Mouse (Mus musculus) G1E-ER4 (cell line): Measurements from ENCODE around the gene 1810030O07Rik. TPM values are rescaled to one million over a fixed set of nuclear protein-coding genes. Genes with fewer than 3 reads are reported as not detected.

Experiments
- GATA1 ChIP-seq: IDR thresholded peaks from one replicate; pipeline ENCODE4 v1.8.0; 2012; ENCODE audit warnings: low read length, inconsistent platforms
- polyA plus RNA-seq: library from polyadenylated mRNA; stranded (reverse); fragments of >175 nt; gene quantifications from 2 replicates; pipeline ENCODE4 v1.2.3, GENCODE M21; 2012

1810030O07Rik gene
- polyA plus RNA-seq: 3.9 and 4.5 TPM in 2 replicates

- TF ChIP-seq GATA1: no peak
Observed at GRCm38 (mm10) chrX:12673054-12673775, at the start of gene 1810030O07Rik. TSS of gene 1810030O07Rik (minus strand) at chrX:12673668.

- no peak for TF ChIP-seq GATA1
Observed at GRCm38 (mm10) chrX:12716036-12716435, 42.6 kb upstream of the 1810030O07Rik start.

- TF ChIP-seq GATA1: no peak
Observed at GRCm38 (mm10) chrX:12713796-12714195, 40.3 kb upstream of the 1810030O07Rik start.

- no peak for TF ChIP-seq GATA1
Observed at GRCm38 (mm10) chrX:12686910-12687309, 13.4 kb upstream of the 1810030O07Rik start.

GRCm38 (mm10) chrX:12686071-12686470 is 12.6 kb upstream of the 1810030O07Rik start:
- no peak for TF ChIP-seq GATA1

- TF ChIP-seq GATA1: no peak
Observed at GRCm38 (mm10) chrX:12677396-12677795, 3.9 kb upstream of the 1810030O07Rik start.

GRCm38 (mm10) chrX:12653879-12654278 is 19.6 kb downstream of the 1810030O07Rik start:
- no peak for TF ChIP-seq GATA1

- no peak for TF ChIP-seq GATA1
Observed at GRCm38 (mm10) chrX:12651906-12652305, 21.6 kb downstream of the 1810030O07Rik start.

GRCm38 (mm10) chrX:12645531-12646304 is 27.8 kb downstream of the 1810030O07Rik start:
- no peak for TF ChIP-seq GATA1

GRCm38 (mm10) chrX:12644976-12645375 is 28.5 kb downstream of the 1810030O07Rik start:
- no peak for TF ChIP-seq GATA1

GRCm38 (mm10) chrX:12625131-12625530 is 48.3 kb downstream of the 1810030O07Rik start:
- no peak for TF ChIP-seq GATA1

GRCm38 (mm10) chrX:12611211-12611610 is 62.3 kb downstream of the 1810030O07Rik start:
- peak; percentile 40 for TF ChIP-seq GATA1

Other genes with a start within 250 kb of the 1810030O07Rik start
- gene Atp6ap2, start 85.9 kb downstream of the 1810030O07Rik start, polyA plus RNA-seq: 0.83 and 1.0 TPM in 2 replicates
- 7.8 and 7.9 TPM in 2 replicates for gene Med14, start 88.4 kb upstream of the 1810030O07Rik start, polyA plus RNA-seq